Mouse (Mus musculus) olfactory bulb, adult 2 months (tissue): ENCODE measurements around the gene Ptpa. TPM values are rescaled to one million over a fixed set of nuclear protein-coding genes. Genes with fewer than 3 reads are reported as not detected.

Experiments used
- H3K27ac ChIP-seq: fragments of 200-500 bp; 2 replicates; pipeline ENCODE4 v1.5.1; 2012; ENCODE audit warnings: low read depth, low read length; ENCODE audit not compliant: insufficient read depth
- H3K4me1 ChIP-seq: fragments of 200-500 bp; 2 replicates; pipeline ENCODE4 v1.6.1; 2012; ENCODE audit warnings: low read length; ENCODE audit not compliant: control insufficient read depth, insufficient read depth
- H3K4me3 ChIP-seq: fragments of 200-500 bp; 2 replicates; pipeline ENCODE4 v1.5.1; 2012; ENCODE audit warnings: mild to moderate bottlenecking, low read depth, low read length, moderate library complexity; ENCODE audit not compliant: insufficient read depth
- CTCF ChIP-seq: fragments of 200-500 bp; IDR thresholded peaks from 2 replicates; pipeline ENCODE4 v1.5.1; 2012; ENCODE audit warnings: low read depth, mild to moderate bottlenecking, low read length, moderate library complexity; ENCODE audit not compliant: insufficient read depth
- POLR2A ChIP-seq: fragments of 200-500 bp; IDR thresholded peaks from 2 replicates; pipeline ENCODE4 v1.6.1; 2012; ENCODE audit warnings: mild to moderate bottlenecking, low read depth, low read length, moderate library complexity; ENCODE audit not compliant: insufficient read depth
- WGBS: fragments of 180-500 bp; shearing (Covaris S2); methylation state at CpG from one replicate; pipeline ENCODE4 v1.1.7; 2018; 5-methylcytosine and 5-hydroxymethylcytosine counted together
- polyA plus RNA-seq: library from polyadenylated mRNA; stranded (reverse); fragments of >200 nt; gene quantifications from 2 replicates; pipeline ENCODE4 v1.2.4, GENCODE M21; 2012; ENCODE audit warnings: low replicate concordance; ENCODE audit not compliant: missing spikeins, insufficient read depth, insufficient read length

The Ptpa gene
- polyA plus RNA-seq, 1 experiment = not detected

DNA sequence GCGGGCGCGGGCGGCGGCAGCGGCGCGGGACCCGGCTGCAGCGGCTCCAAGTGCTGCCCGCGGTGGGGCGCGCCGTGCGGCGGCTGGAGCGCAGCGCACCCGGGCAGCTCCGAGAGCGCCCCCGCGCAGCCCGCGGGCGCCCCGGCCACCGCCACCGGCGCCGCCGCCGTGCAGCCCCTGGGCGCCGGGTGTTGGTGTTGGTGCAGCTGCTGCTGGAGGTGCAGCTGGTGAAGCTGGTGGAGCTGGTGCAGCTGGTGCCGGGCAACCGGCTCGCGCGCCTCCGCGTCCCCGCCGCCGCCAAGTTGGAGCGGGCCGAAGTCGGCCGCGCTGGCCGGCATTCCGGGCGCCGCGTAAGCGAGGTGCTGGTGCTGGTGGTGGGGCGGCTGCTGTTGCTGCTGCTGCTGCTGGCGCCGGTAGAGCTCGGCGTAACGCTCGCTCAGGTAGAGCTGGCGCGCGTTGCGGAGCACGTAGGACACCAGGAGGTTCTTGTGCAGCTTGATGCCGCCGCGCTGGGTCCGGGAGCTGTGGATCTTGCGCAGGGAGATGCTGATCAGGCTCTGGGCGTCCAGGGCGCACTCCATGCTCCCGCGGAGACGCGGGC lies 57.7 kb downstream of the Ptpa start:
- H3K4me3 ChIP-seq = peak overlapping the region; percentile 73
- H3K4me1 ChIP-seq = peaks cover 23% of the 10 kb centered on the region
- no peak for TF ChIP-seq POLR2A
- no peak for TF ChIP-seq CTCF
- peak overlapping the region; percentile 68 for H3K27ac ChIP-seq
- WGBS = 3% methylated on average over 80 of the region's 80 CpGs

DNA sequence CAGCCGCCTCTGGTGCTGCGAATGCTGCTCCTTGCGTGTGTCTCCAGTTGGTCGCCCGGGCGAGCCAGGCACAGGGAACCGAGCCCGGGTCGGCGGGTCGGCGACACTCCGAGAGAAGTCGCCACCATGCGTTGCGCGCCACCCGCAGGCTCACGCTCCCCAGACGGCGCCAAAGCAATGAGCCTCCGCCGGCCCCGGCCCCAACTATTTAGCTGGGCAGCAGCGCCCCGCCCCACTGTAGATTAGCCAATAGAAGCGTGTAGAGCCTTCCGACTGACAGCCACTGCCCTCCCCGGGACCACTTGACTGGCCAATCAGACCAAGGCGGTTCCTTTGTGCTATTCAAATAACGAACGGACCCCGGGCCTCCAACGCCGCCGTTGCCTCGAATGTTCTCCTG lies 58.2 kb downstream of the Ptpa start, which contains the start of gene Ier5l:
Ier5l (minus strand) TSS at position 181 of the 400 bp plus-strand sequence.
- Histone ChIP-seq H3K4me1 (peaks cover 20% of the 10 kb centered on the region), H3K4me3 (peak within 1 kb of the TSS; percentile 73), H3K27ac (peak within 1 kb of the TSS; percentile 68)
- WGBS = 0% methylated on average over 37 of the region's 37 CpGs
- TF ChIP-seq POLR2A (peak; percentile 98), CTCF (no peak)

DNA sequence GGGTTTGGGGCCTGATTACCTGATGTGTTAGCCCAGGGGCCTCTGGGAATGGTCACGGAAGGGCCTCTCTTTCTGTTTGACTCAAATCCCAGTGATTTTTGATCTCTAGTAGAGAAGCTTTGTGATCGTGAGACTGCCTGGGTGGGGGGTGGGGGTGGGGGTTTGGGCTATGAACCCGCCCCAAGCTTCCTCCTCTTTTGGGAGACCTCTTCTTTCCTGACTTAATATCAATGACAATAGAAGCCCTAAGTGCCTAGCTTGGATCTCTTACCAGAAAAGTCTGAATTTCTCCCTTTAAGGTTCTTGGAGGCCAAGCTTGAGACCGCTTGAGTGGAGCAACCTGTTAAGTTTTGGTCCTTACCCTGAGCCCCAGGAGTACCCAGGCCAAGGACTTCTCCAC lies 58.9 kb downstream of the Ptpa start:
- no peak overlapping the region for H3K4me3 ChIP-seq
- WGBS = 42% methylated on average over 4 of the region's 4 CpGs

DNA sequence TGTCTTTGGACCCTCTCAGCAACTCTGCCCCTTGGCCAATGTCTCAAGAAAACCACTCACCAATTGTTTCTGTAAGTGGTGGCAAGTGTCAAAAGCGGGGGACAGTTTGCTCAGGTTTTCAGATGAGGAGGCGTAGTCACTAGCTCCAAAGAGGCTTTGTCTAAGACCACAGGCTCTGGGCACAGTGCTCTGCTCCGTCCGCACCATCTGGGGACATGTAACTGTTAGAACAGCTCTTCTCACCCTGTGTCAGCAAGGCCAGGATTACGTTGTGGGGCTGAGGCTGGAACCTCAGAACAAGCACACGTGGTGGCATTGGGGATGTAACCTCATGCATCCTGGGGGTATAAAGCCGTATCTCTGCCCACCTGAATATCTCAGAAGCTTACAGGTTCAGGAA lies 59.6 kb downstream of the Ptpa start:
- WGBS = 87% methylated on average over 7 of the region's 7 CpGs
- TF ChIP-seq POLR2A (no peak), CTCF (no peak)
- H3K4me1 ChIP-seq = peaks cover 14% of the 10 kb centered on the region
- H3K4me3 ChIP-seq = no peak overlapping the region
- no peak overlapping the region for H3K27ac ChIP-seq

More for the DNA sequence above, 58.9 kb downstream of the Ptpa start:
- Histone ChIP-seq H3K4me1 (peaks cover 14% of the 10 kb centered on the region), H3K27ac (no peak overlapping the region)
- TF ChIP-seq CTCF = no peak
- TF ChIP-seq POLR2A = no peak

DNA sequence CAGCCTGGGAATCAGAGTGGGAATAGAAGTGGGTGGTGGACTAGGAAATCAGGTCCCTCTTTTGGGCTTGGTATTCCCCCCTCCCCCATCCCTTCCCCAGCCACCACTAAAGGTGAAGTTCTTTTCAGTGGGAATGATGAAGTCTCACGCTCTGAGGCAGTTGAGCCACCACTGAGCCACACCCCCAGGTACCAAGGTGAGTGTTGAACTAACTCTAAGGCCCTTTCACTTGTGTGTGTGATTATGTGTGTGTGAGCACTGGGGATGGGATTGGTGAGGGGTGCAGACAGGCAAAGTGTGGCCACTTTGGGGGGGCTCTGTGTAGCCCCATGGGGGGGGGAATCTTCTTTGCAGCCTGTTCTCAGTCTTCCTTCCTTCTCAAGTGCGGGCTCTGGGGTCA lies 60.4 kb downstream of the Ptpa start:
- Histone ChIP-seq H3K4me3 (no peak overlapping the region), H3K27ac (no peak overlapping the region), H3K4me1 (peaks cover 10% of the 10 kb centered on the region)
- TF ChIP-seq CTCF (no peak), POLR2A (no peak)
- 92% methylated on average over 2 of the region's 2 CpGs for WGBS

DNA sequence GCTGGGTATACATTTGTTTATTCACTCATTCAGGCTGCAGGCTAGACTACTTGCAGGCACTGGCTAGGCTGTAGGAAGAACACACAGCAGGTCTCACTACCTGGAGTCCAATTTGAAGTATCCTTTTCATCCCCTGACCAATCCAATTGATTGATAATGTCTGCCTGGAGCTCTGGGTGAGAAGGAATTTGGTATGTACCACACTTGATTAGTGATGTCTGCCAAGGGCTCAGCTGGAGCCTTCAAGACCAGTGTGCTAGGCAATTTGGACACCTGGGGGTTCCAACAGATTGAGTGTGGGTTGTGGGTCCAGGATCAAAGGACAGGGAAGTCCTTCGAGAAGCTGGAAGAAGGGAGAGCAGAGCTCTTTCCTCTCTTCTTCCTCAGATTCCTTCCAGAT lies 62.7 kb downstream of the Ptpa start:
- no peak overlapping the region for H3K27ac ChIP-seq
- H3K4me1 ChIP-seq = peaks cover 5% of the 10 kb centered on the region
- 94% methylated on average over 1 of the region's 1 CpGs for WGBS
- no peak for TF ChIP-seq POLR2A
- no peak for TF ChIP-seq CTCF
- no peak overlapping the region for H3K4me3 ChIP-seq

DNA sequence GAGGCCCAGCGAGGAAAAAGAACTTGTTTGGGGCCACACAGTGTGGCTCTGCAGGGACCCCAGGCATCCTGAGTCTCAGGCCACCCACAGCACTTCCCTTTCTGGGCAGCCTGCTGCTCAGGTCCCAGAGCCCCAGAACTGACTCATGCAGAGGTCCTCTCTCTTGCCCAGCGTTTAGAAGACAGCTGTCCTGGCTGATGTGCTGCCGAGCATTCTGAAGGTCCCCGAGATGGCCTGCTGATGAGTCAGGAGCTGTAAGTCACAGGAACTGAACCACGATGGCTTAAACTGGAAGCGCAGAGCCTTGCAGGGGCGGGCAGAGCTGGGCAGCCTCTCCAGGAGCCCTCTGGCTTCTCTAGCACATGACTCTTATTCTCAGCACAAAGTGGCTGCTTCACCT lies 71.8 kb downstream of the Ptpa start:
- 48% methylated on average over 7 of the region's 7 CpGs for WGBS
- Histone ChIP-seq H3K4me1 (0 out of 2 replicates have a peak, but pooled peaks cover 5% of the 10 kb centered on the region), H3K27ac (no peak overlapping the region), H3K4me3 (no peak overlapping the region)
- TF ChIP-seq POLR2A (no peak), CTCF (no peak)

DNA sequence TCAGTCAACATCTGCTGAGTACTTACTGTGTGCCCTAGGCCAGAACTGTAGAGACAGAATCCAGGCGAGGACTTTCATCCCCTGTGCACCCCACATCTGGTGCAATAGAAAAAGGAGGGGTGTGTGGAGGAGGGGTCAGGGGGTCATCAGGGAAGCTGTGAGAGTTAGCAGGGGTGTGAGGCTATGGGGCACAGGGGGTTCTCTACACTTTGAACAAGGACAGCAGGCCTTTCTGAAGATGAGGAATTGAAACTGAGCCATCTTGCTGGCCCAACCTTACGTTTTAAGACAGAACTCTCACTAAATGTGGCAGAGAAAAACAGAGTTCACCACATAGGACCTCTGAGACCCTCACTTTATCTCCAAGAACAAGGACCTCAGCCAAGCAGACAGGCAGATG lies 74.5 kb downstream of the Ptpa start:
- H3K4me3 ChIP-seq = no peak overlapping the region
- no peak overlapping the region for H3K27ac ChIP-seq
- 0 out of 2 replicates have a peak, but pooled peaks cover 5% of the 10 kb centered on the region for H3K4me1 ChIP-seq
- TF ChIP-seq POLR2A = no peak
- TF ChIP-seq CTCF = no peak
- 89% methylated on average over 2 of the region's 2 CpGs for WGBS

DNA sequence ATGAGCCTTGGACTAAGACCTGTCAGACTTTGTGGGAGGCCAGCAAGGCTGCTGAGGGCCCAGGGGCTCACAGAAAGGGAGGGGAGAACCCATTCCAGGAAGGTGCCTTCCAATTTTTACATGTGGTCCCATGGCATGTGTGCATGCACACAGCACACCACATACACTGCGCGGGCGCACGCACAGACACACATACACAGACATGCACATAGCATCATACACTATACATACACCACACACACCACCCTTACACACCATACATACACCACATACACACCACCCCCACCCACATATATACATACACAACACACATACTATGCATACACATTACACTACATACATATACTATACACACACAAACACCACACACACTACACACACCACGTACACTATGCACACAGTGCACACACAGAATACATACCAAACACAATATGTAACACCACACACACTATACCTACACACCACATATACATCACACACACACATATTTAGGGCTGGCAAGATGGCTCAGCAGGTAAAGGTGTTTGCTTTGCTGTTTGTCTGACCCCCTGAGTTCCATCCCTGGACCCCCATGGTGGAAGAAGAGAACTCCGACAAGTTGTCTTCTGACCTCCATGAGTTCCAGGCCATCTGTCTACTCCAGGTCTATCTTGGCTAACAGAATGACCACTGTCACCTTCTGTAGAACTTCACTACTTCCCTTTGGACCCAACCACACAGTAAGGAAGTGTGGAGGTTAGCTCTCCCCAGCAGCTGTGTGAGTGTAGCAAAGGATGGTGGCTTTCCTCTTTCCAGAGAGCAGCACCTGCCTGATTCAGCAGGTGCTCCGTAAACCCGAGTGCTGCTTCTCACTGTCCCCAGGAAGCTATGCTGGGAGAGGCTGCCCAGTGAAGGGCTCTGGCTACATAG lies 79.4 kb downstream of the Ptpa start:
- Histone ChIP-seq H3K4me1 (peaks cover 10% of the 10 kb centered on the region), H3K27ac (no peak overlapping the region), H3K4me3 (no peak overlapping the region)
- TF ChIP-seq POLR2A = no peak
- no peak for TF ChIP-seq CTCF
- WGBS = 78% methylated on average over 8 of the region's 8 CpGs
